14 mouse cellular contexts compared by ENCODE assay signal in the genomic region with DNA sequence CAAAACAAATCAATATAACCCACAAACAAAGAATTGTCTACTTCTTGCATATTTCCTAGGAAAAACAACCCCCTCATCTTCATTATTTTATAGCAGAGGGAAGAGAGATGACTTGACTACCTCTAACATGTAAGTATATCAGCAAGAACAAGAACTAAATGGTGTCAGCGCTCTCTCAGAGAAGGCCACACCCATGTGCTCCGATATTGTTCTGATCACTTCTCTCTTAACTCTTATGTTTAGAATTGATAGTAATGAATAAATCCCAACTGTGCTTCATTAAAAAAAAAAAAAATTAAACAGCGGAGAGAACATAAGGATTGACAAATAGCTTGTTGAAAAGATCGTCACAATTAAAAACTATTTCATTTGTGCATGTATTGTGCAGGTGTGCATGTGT. TPM values are rescaled to one million over a fixed set of nuclear protein-coding genes. Genes with fewer than 3 reads are reported as not detected.
DNase-seq lines count a peak whose midpoint lies in the region; ATAC-seq and TF ChIP-seq lines count a peak whose summit lies in the region.
"Had no signal": no experiment of that assay in that cellular context is flagged by ENCODE, and none has a peak within 500 bp of the region (broad histone marks: within the 10 kb centered on the region; RNA-seq: fewer than 3 reads in every experiment).

No protein-coding gene starts in this region.

- WGBS in forebrain, embryonic 10.5 days: 72% methylated on average over 4 of the region's 4 CpGs
- 32% methylated on average over 4 of the region's 4 CpGs for WGBS in hindbrain, postnatal 0 days
- WGBS in neural tube, embryonic 15.5 days: 34% methylated on average over 4 of the region's 4 CpGs
- 76% methylated on average over 4 of the region's 4 CpGs for WGBS in liver, postnatal 0 days (ENCODE audit: insufficient replicate concordance)

- no peaks in the 10 kb centered on the region for H3K27me3 ChIP-seq in forebrain, embryonic 10.5 days (ENCODE audit: poor library complexity, severe bottlenecking)
- H3K27me3 ChIP-seq in hindbrain, postnatal 0 days (ENCODE audit: insufficient read depth, low read length): no peaks in the 10 kb centered on the region
- H3K27me3 ChIP-seq in neural tube, embryonic 15.5 days (replicated peaks): no peaks in the 10 kb centered on the region
- peaks cover 10% of the 10 kb centered on the region; the same call in 1 of the 2 replicates for H3K27me3 ChIP-seq in liver, postnatal 0 days (ENCODE audit: insufficient read depth, low read length)

- H3K36me3 ChIP-seq in forebrain, embryonic 10.5 days (replicated peaks): peaks cover 16% of the 10 kb centered on the region
- H3K36me3 ChIP-seq in hindbrain, postnatal 0 days (ENCODE audit: insufficient read depth, low read length): no peaks in the 10 kb centered on the region
- no peaks in the 10 kb centered on the region for H3K36me3 ChIP-seq in neural tube, embryonic 15.5 days
- no peaks in the 10 kb centered on the region for H3K36me3 ChIP-seq in liver, postnatal 0 days (replicated peaks; ENCODE audit: insufficient read depth, low read length)

- peak overlapping the region; percentile 99 for H3K27ac ChIP-seq in layer of hippocampus, adult 2 months
- H3K27ac ChIP-seq in forebrain, embryonic 10.5 days: peak overlapping the region; percentile 98
- peak overlapping the region; percentile 100 for H3K27ac ChIP-seq in hindbrain, postnatal 0 days
- peak overlapping the region; percentile 100 for H3K27ac ChIP-seq in neural tube, embryonic 15.5 days (replicated peaks)
- no peak overlapping the region for H3K27ac ChIP-seq in liver, postnatal 0 days (ENCODE audit: low read depth)

- H3K4me3 ChIP-seq in layer of hippocampus, adult 2 months: peak overlapping the region; percentile 83
- peak overlapping the region; percentile 91 for H3K4me3 ChIP-seq in forebrain, embryonic 10.5 days
- H3K4me3 ChIP-seq in hindbrain, postnatal 0 days (ENCODE audit: low read length): peak overlapping the region; percentile 90
- H3K4me3 ChIP-seq in neural tube, embryonic 15.5 days (replicated peaks): peak overlapping the region; percentile 83
- no peak overlapping the region for H3K4me3 ChIP-seq in liver, postnatal 0 days (ENCODE audit: low read depth, low read length)
- H3K4me3 ChIP-seq: erythroblast, embryonic 14.5 days had no signal

- TF ChIP-seq EP300 in liver, postnatal 0 days (IDR thresholded peaks at IDR 0.05; ENCODE audit: low read depth): no peak

- H3K9me3 ChIP-seq in forebrain, embryonic 10.5 days: no peaks in the 10 kb centered on the region
- H3K9me3 ChIP-seq in hindbrain, postnatal 0 days (ENCODE audit: low read length): no peaks in the 10 kb centered on the region
- H3K9me3 ChIP-seq in neural tube, embryonic 15.5 days (replicated peaks): no peaks in the 10 kb centered on the region
- no peaks in the 10 kb centered on the region for H3K9me3 ChIP-seq in liver, postnatal 0 days (ENCODE audit: low read length)

- H3K9ac ChIP-seq in hindbrain, postnatal 0 days (replicated peaks; ENCODE audit: low read length): peak overlapping the region; percentile 81
- H3K9ac ChIP-seq in neural tube, embryonic 15.5 days (replicated peaks): peak overlapping the region; percentile 69
- no peak overlapping the region for H3K9ac ChIP-seq in liver, postnatal 0 days (replicated peaks)

- peaks cover 40% of the 10 kb centered on the region for H3K4me1 ChIP-seq in forebrain, embryonic 10.5 days
- no peaks in the 10 kb centered on the region; the same call in 1 of the 2 replicates for H3K4me1 ChIP-seq in hindbrain, postnatal 0 days (ENCODE audit: insufficient read depth, low read length)
- peaks cover 9% of the 10 kb centered on the region; the same call in 1 of the 2 replicates for H3K4me1 ChIP-seq in neural tube, embryonic 15.5 days
- H3K4me1 ChIP-seq in liver, postnatal 0 days (ENCODE audit: insufficient read depth): peaks cover 5% of the 10 kb centered on the region; the same call in 1 of the 2 replicates

- TF ChIP-seq CTCF in layer of hippocampus, adult 2 months (conservative IDR thresholded peaks at IDR 0.05): no peak
- TF ChIP-seq CTCF in hindbrain, postnatal 0 days (IDR thresholded peaks at IDR 0.05; ENCODE audit: low read depth): no peak
- no peak for TF ChIP-seq CTCF in liver, postnatal 0 days (IDR thresholded peaks at IDR 0.05; ENCODE audit: low read depth)

- H3K4me2 ChIP-seq in hindbrain, postnatal 0 days (ENCODE audit: low read depth, low read length): peak overlapping the region; percentile 76
- peak overlapping the region; percentile 67 for H3K4me2 ChIP-seq in neural tube, embryonic 15.5 days
- no peak overlapping the region for H3K4me2 ChIP-seq in liver, postnatal 0 days (ENCODE audit: low read depth, low read length)

- ATAC-seq in hindbrain, postnatal 0 days: no peak
- no peak for ATAC-seq in neural tube, embryonic 15.5 days (ENCODE audit: low FRiP score)
- no peak for ATAC-seq in liver, postnatal 0 days

- DNase-seq in layer of hippocampus, adult 2 months (ENCODE audit: low spot score in 2 of 2): no peak
- no peak for DNase-seq in layer of hippocampus, adult 18-20 months (ENCODE audit: low spot score in 2 of 2)
- no peak for DNase-seq in forebrain, embryonic 10.5 days (ENCODE audit: extremely low spot score, low spot score)
- peak; percentile 54 for DNase-seq in hindbrain, postnatal 0 days (ENCODE audit: low spot score)
- no peak for DNase-seq in Muller cell, postnatal 12 days (ENCODE audit: inconsistent ontology term)
- DNase-seq in liver, postnatal 0 days: no peak
- DNase-seq in adrenal gland, adult 18-20 months (ENCODE audit: low spot score in 2 of 2): no peak
- DNase-seq: kidney, adult 8-10 months; lung, adult 2 months had no signal

RNA-seq across cellular contexts. Expression of a gene that starts 1.8 kb away (rescaled TPM):
- 100 to 1,000 TPM; 768 to 781 TPM for total RNA-seq in layer of hippocampus, adult 2 months (2021)
- total RNA-seq in layer of hippocampus, adult 18-20 months (2021): 100 to 1,000 TPM; 699 to 750 TPM
- 2,769 and 3,107 TPM in 2 replicates for polyA plus RNA-seq in forebrain, embryonic 10.5 days (2016; fragmentation: Nextera tagmentation; extraction: Ambion mirVana)
- total RNA-seq in hindbrain, postnatal 0 days (2014; rRNA removed): 18,723 and 19,179 TPM in 2 replicates
- 11,647 and 12,500 TPM in 2 replicates for polyA plus RNA-seq in hindbrain, postnatal 0 days (2015; fragmentation: Nextera tagmentation; extraction: Ambion mirVana)
- polyA plus RNA-seq in neural tube, embryonic 15.5 days (2015; fragmentation: Nextera tagmentation; extraction: Ambion mirVana): 10,639 and 13,509 TPM in 2 replicates
- polyA plus RNA-seq in liver, postnatal 0 days (2015; fragmentation: Nextera tagmentation; extraction: Ambion mirVana): 28.1 and 28.7 TPM in 2 replicates
- total RNA-seq in adrenal gland, adult 18-20 months (2021): 100 to 1,000 TPM in 1 of 2 experiments, 10 to 100 TPM in 1; 74.3 to 169 TPM

RNA-seq across cellular contexts. Expression of a gene that starts 2.0 kb away (rescaled TPM):
- total RNA-seq in layer of hippocampus, adult 2 months (2021): not detected
- total RNA-seq in layer of hippocampus, adult 18-20 months (2021): not detected
- polyA plus RNA-seq in forebrain, embryonic 10.5 days (2016; fragmentation: Nextera tagmentation; extraction: Ambion mirVana): not detected in 2 replicates
- 1,661 and 1,767 TPM in 2 replicates for total RNA-seq in hindbrain, postnatal 0 days (2014; rRNA removed)
- polyA plus RNA-seq in hindbrain, postnatal 0 days (2015; fragmentation: Nextera tagmentation; extraction: Ambion mirVana): not detected in 2 replicates
- not detected in 2 replicates for polyA plus RNA-seq in neural tube, embryonic 15.5 days (2015; fragmentation: Nextera tagmentation; extraction: Ambion mirVana)
- not detected in 2 replicates for polyA plus RNA-seq in liver, postnatal 0 days (2015; fragmentation: Nextera tagmentation; extraction: Ambion mirVana)
- total RNA-seq in adrenal gland, adult 18-20 months (2021): not detected
- total RNA-seq: granulocyte monocyte progenitor cell, adult 5-6 weeks had no signal
- polyA plus RNA-seq: erythroblast, embryonic 14.5 days; thymus, postnatal 0 days had no signal

RNA-seq across cellular contexts. Expression of a gene that starts 21.0 kb away (rescaled TPM):
- 100 to 1,000 TPM; 466 to 491 TPM for total RNA-seq in layer of hippocampus, adult 2 months (2021)
- 100 to 1,000 TPM; 448 to 490 TPM for total RNA-seq in layer of hippocampus, adult 18-20 months (2021)
- 2,760 and 2,766 TPM in 2 replicates for polyA plus RNA-seq in forebrain, embryonic 10.5 days (2016; fragmentation: Nextera tagmentation; extraction: Ambion mirVana)
- 3,512 and 3,813 TPM in 2 replicates for total RNA-seq in hindbrain, postnatal 0 days (2014; rRNA removed)
- polyA plus RNA-seq in hindbrain, postnatal 0 days (2015; fragmentation: Nextera tagmentation; extraction: Ambion mirVana): 1,613 and 1,711 TPM in 2 replicates
- polyA plus RNA-seq in neural tube, embryonic 15.5 days (2015; fragmentation: Nextera tagmentation; extraction: Ambion mirVana): 1,446 and 1,534 TPM in 2 replicates
- polyA plus RNA-seq in liver, postnatal 0 days (2015; fragmentation: Nextera tagmentation; extraction: Ambion mirVana): 389 and 423 TPM in 2 replicates
- 100 to 1,000 TPM; 193 to 255 TPM for total RNA-seq in adrenal gland, adult 18-20 months (2021)

RNA-seq across cellular contexts. Expression of a gene that starts 37.3 kb away (rescaled TPM):
- total RNA-seq in layer of hippocampus, adult 2 months (2021): 10 to 100 TPM; 17.0 to 20.6 TPM
- 10 to 100 TPM; 13.7 to 14.0 TPM for total RNA-seq in layer of hippocampus, adult 18-20 months (2021)
- 23.9 and 25.3 TPM in 2 replicates for polyA plus RNA-seq in forebrain, embryonic 10.5 days (2016; fragmentation: Nextera tagmentation; extraction: Ambion mirVana)
- 28.7 and 51.0 TPM in 2 replicates for total RNA-seq in hindbrain, postnatal 0 days (2014; rRNA removed)
- polyA plus RNA-seq in hindbrain, postnatal 0 days (2015; fragmentation: Nextera tagmentation; extraction: Ambion mirVana): 20.0 and 20.9 TPM in 2 replicates
- polyA plus RNA-seq in neural tube, embryonic 15.5 days (2015; fragmentation: Nextera tagmentation; extraction: Ambion mirVana): 27.9 and 28.6 TPM in 2 replicates
- polyA plus RNA-seq in liver, postnatal 0 days (2015; fragmentation: Nextera tagmentation; extraction: Ambion mirVana): 4.9 and 5.1 TPM in 2 replicates
- 10 to 100 TPM; 12.1 to 14.0 TPM for total RNA-seq in adrenal gland, adult 18-20 months (2021)

RNA-seq across cellular contexts. Expression of a gene that starts 57.0 kb away (rescaled TPM):
- total RNA-seq in layer of hippocampus, adult 2 months (2021): under 1 TPM; 0.10 to 0.12 TPM
- under 1 TPM; 0.08 to 0.15 TPM for total RNA-seq in layer of hippocampus, adult 18-20 months (2021)
- polyA plus RNA-seq in forebrain, embryonic 10.5 days (2016; fragmentation: Nextera tagmentation; extraction: Ambion mirVana): 0.24 and 0.48 TPM in 2 replicates
- total RNA-seq in hindbrain, postnatal 0 days (2014; rRNA removed): 0.29 and 0.68 TPM in 2 replicates
- polyA plus RNA-seq in hindbrain, postnatal 0 days (2015; fragmentation: Nextera tagmentation; extraction: Ambion mirVana): 0.85 and 1.0 TPM in 2 replicates
- polyA plus RNA-seq in neural tube, embryonic 15.5 days (2015; fragmentation: Nextera tagmentation; extraction: Ambion mirVana): 2.5 and 3.2 TPM in 2 replicates
- 0.07 TPM in 1 of 2 replicates, not detected in the other for polyA plus RNA-seq in liver, postnatal 0 days (2015; fragmentation: Nextera tagmentation; extraction: Ambion mirVana)
- total RNA-seq in adrenal gland, adult 18-20 months (2021): 1 to 10 TPM in 1 of 2 experiments, under 1 TPM in 1; 0.86 to 2.1 TPM
- total RNA-seq: granulocyte monocyte progenitor cell, adult 5-6 weeks; monocyte, adult 5-6 weeks had no signal
- polyA plus RNA-seq: erythroblast, embryonic 14.5 days had no signal

Comparison
In these comparisons a context has a peak if more than half of its experiments do, and no peak if none do; other contexts are left out.
1. RNA of a gene that starts 1.8 kb away (total RNA-seq): 18,723 to 19,179 TPM in hindbrain, postnatal 0 days; 768 to 781 TPM in layer of hippocampus, adult 2 months, 699 to 750 TPM in layer of hippocampus, adult 18-20 months and 74.3 to 169 TPM in adrenal gland, adult 18-20 months; every median in the first group is over 10 times any median in the second.
2. RNA of a gene that starts 2.0 kb away (total RNA-seq): 1,661 to 1,767 TPM in hindbrain, postnatal 0 days; not detected in layer of hippocampus, adult 2 months, not detected in layer of hippocampus, adult 18-20 months and not detected in adrenal gland, adult 18-20 months; every median in the first group is over 1,000 times any median in the second.